Mouse (Mus musculus): Measurements from ENCODE around the gene Gpr160.
"Not testable (repeated sequence)": the region's sequence is repeated elsewhere in the genome, so short reads cannot be mapped to it uniquely, and the experiment has no call there.

Gene Gpr160

GRCm38 (mm10) chr3:30855604-30856458 is at the start of gene Gpr160:
Gene Gpr160 (plus strand): TSS chr3:30855950.
- DNase-seq (ENCODE audit: low spot score), result peak; percentile 29

GRCm38 (mm10) chr3:30812881-30813280 is 42.9 kb upstream of the Gpr160 start:
- no peak for DNase-seq (ENCODE audit: low spot score)

GRCm38 (mm10) chr3:30818630-30819125 is 37.1 kb upstream of the Gpr160 start:
- no peak for DNase-seq (ENCODE audit: low spot score)

- DNase-seq (ENCODE audit: low spot score), result no peak
Observed at GRCm38 (mm10) chr3:30822163-30822562, 33.6 kb upstream of the Gpr160 start.

- DNase-seq (ENCODE audit: low spot score), result no peak
Observed at GRCm38 (mm10) chr3:30826069-30826468, 29.7 kb upstream of the Gpr160 start.

GRCm38 (mm10) chr3:30831848-30832606 is 23.7 kb upstream of the Gpr160 start:
- no peak for DNase-seq (ENCODE audit: low spot score)

GRCm38 (mm10) chr3:30833254-30833653 is 22.5 kb upstream of the Gpr160 start:
- DNase-seq (ENCODE audit: low spot score), result no peak

- DNase-seq (ENCODE audit: low spot score), result no peak
Observed at GRCm38 (mm10) chr3:30845755-30846154, 10.0 kb upstream of the Gpr160 start.

GRCm38 (mm10) chr3:30847413-30847812 is 8.3 kb upstream of the Gpr160 start:
- no peak for DNase-seq (ENCODE audit: low spot score)

- no peak for DNase-seq (ENCODE audit: low spot score)
Observed at GRCm38 (mm10) chr3:30851422-30851821, 4.3 kb upstream of the Gpr160 start.

- DNase-seq (ENCODE audit: low spot score), result no peak
Observed at GRCm38 (mm10) chr3:30853596-30853995, 2.2 kb upstream of the Gpr160 start.

- not testable (repeated sequence) for DNase-seq (ENCODE audit: low spot score)
Observed at GRCm38 (mm10) chr3:30859599-30859998, 3.8 kb downstream of the Gpr160 start.

- DNase-seq (ENCODE audit: low spot score), result no peak
Observed at GRCm38 (mm10) chr3:30860705-30861104, 5.0 kb downstream of the Gpr160 start.

- no peak for DNase-seq (ENCODE audit: low spot score)
Observed at GRCm38 (mm10) chr3:30863712-30864435, 8.1 kb downstream of the Gpr160 start.

- no peak for DNase-seq (ENCODE audit: low spot score)
Observed at GRCm38 (mm10) chr3:30864640-30865039, 8.9 kb downstream of the Gpr160 start.

GRCm38 (mm10) chr3:30868176-30868575 is 12.4 kb downstream of the Gpr160 start:
- no peak for DNase-seq (ENCODE audit: low spot score)

GRCm38 (mm10) chr3:30868625-30869024 is 12.9 kb downstream of the Gpr160 start:
- no peak for DNase-seq (ENCODE audit: low spot score)

- DNase-seq (ENCODE audit: low spot score), result no peak
Observed at GRCm38 (mm10) chr3:30869995-30870394, 14.2 kb downstream of the Gpr160 start.

GRCm38 (mm10) chr3:30876709-30877108 is 21.0 kb downstream of the Gpr160 start:
- no peak for DNase-seq (ENCODE audit: low spot score)

- no peak for DNase-seq (ENCODE audit: low spot score)
Observed at GRCm38 (mm10) chr3:30887449-30887848, 31.7 kb downstream of the Gpr160 start.

GRCm38 (mm10) chr3:30889014-30889413 is 33.3 kb downstream of the Gpr160 start:
- no peak for DNase-seq (ENCODE audit: low spot score)

GRCm38 (mm10) chr3:30896721-30897120 is 41.0 kb downstream of the Gpr160 start:
- no peak for DNase-seq (ENCODE audit: low spot score)

Data from c-Kit-positive CD71-positive TER-119-positive erythroid progenitor cells, embryonic 14.5 days (primary cell).